Mouse (Mus musculus) kidney, adult 2 months (tissue): ENCODE measurements around the gene Adamts10. TPM values are rescaled to one million over a fixed set of nuclear protein-coding genes. Genes with fewer than 3 reads are reported as not detected.
A peak's percentile ranks its signal among the peaks of the same experiment; 100 is the strongest.

ENCODE experiments used
- DNase-seq: peaks from one replicate; pipeline ENCODE4 v3.0.0; 2021
- H3K27ac ChIP-seq: fragments of 200-500 bp; 2 replicates; pipeline ENCODE4 v1.5.1; 2012; ENCODE audit warnings: low read depth, low read length, control low read depth, inconsistent platforms; ENCODE audit not compliant: insufficient read depth
- H3K27me3 ChIP-seq: fragments of 200-500 bp; replicated peaks from 2 replicates; pipeline ENCODE4 v1.6.1; 2012; ENCODE audit warnings: mild to moderate bottlenecking, moderate library complexity, low read length, inconsistent platforms; ENCODE audit not compliant: control insufficient read depth, insufficient read depth
- H3K36me3 ChIP-seq: fragments of 200-500 bp; 2 replicates; pipeline ENCODE4 v1.6.1; 2012; ENCODE audit warnings: mild to moderate bottlenecking, moderate library complexity, low read length, inconsistent platforms; ENCODE audit not compliant: control insufficient read depth, insufficient read depth
- H3K4me1 ChIP-seq: fragments of 200-500 bp; 2 replicates; pipeline ENCODE4 v1.6.1; 2011; ENCODE audit warnings: low read length; ENCODE audit not compliant: control insufficient read depth, insufficient read depth
- H3K4me3 ChIP-seq: fragments of 200-500 bp; 2 replicates; pipeline ENCODE4 v1.5.1; 2011; ENCODE audit warnings: mild to moderate bottlenecking, low read depth, low read length, control low read depth; ENCODE audit not compliant: insufficient read depth
- CTCF ChIP-seq: fragments of 200-500 bp; conservative IDR thresholded peaks from 2 replicates; pipeline ENCODE4 v1.5.1; 2011; ENCODE audit warnings: low read depth, mild to moderate bottlenecking, control low read depth, low read length, moderate library complexity, mixed read lengths; ENCODE audit not compliant: insufficient read depth, insufficient read length
- POLR2A ChIP-seq: fragments of 200-500 bp; IDR thresholded peaks from one replicate; pipeline ENCODE4 v1.6.1; 2011; ENCODE audit warnings: low read depth, low read length, control low read depth
- WGBS: fragments of 180-500 bp; shearing (Covaris S2); methylation state at CpG from one replicate; pipeline ENCODE4 v1.1.7; 2018; 5-methylcytosine and 5-hydroxymethylcytosine counted together
- polyA plus RNA-seq: library from polyadenylated mRNA; depleted of rRNA; stranded (reverse); fragments of >200 nt; gene quantifications from 2 replicates; pipeline ENCODE4 v1.2.3, GENCODE M21; 2012

Gene Adamts10
- polyA plus RNA-seq, 1 experiment = 31.4 TPM

DNA sequence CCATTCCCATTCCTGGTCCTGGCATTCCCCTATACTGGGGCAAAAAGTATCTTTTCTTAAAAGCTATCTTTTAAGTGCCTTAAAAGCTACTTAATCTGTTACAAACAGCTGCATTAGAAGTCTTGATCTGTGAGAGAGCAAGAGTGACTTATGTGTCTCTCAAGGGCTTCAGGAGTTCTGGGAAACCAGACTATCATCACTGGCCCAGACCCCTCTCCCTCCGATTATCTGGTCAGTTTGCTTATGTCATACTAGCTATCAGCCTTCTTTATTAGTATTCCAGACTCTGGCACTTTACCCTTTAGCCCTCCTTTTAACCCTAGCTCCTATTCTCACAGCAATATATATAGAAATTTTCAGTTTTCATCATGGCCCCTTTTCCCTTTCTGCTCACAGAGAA, 25.1 kb upstream of the Adamts10 start:
- no peak overlapping the region for H3K27ac ChIP-seq
- H3K4me3 ChIP-seq = no peak overlapping the region
- TF ChIP-seq POLR2A (no peak), CTCF (no peak)
- DNase-seq = no peak
- no peaks in the 10 kb centered on the region for H3K27me3 ChIP-seq
- H3K4me1 ChIP-seq = no peaks in the 10 kb centered on the region
- H3K36me3 ChIP-seq = no peaks in the 10 kb centered on the region
- WGBS = 63% methylated on average over 1 of the region's 1 CpGs

DNA sequence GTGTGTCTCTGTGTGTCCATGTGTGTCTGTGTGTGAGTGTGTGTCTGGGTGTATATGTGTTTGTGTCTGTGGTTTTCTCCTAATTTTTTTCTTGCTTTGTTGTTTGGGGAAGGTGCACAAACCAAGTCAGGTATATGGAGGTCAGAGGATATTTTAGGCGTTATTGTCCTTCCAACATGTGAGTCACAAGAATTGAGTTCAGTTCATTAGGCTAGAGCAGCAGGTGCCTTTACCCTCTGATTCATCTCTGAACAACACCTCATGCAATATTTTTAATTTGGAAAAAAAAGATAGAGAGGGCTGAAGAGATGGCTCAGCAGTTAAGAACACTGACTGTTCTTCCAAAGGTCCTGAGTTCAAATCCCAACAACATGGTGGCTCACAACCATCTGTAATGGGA, 15.6 kb upstream of the Adamts10 start:
- Histone ChIP-seq H3K4me3 (no peak overlapping the region), H3K4me1 (no peaks in the 10 kb centered on the region), H3K27me3 (no peaks in the 10 kb centered on the region), H3K27ac (no peak overlapping the region), H3K36me3 (no peaks in the 10 kb centered on the region)
- no peak for TF ChIP-seq CTCF
- TF ChIP-seq POLR2A = no peak
- no peak for DNase-seq
- 86% methylated on average over 1 of the region's 1 CpGs for WGBS

DNA sequence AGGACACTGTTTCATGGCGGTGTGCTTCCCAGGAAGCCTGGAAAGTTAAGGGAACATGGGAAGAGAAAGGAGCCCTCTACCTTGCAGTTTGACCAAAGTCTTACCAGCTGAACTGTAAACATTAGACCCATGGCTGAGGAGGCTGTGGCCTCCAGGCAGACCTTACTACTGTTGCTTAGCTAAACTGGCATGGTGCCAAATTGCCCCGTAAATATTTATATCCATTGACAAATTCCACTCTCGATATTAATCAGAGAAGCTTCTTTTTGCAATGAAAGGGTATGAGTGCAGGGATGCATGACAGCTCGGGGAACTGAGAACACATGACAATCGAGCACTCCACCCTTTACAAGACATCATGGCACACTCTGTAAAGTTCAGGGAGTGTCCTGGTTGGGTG, 13.8 kb upstream of the Adamts10 start:
- WGBS = 61% methylated on average over 5 of the region's 5 CpGs
- no peak for DNase-seq
- no peak overlapping the region for H3K4me3 ChIP-seq
- H3K4me1 ChIP-seq = no peaks in the 10 kb centered on the region
- no peaks in the 10 kb centered on the region for H3K27me3 ChIP-seq
- H3K36me3 ChIP-seq = no peaks in the 10 kb centered on the region
- TF ChIP-seq CTCF (no peak), POLR2A (no peak)
- H3K27ac ChIP-seq = no peak overlapping the region

DNA sequence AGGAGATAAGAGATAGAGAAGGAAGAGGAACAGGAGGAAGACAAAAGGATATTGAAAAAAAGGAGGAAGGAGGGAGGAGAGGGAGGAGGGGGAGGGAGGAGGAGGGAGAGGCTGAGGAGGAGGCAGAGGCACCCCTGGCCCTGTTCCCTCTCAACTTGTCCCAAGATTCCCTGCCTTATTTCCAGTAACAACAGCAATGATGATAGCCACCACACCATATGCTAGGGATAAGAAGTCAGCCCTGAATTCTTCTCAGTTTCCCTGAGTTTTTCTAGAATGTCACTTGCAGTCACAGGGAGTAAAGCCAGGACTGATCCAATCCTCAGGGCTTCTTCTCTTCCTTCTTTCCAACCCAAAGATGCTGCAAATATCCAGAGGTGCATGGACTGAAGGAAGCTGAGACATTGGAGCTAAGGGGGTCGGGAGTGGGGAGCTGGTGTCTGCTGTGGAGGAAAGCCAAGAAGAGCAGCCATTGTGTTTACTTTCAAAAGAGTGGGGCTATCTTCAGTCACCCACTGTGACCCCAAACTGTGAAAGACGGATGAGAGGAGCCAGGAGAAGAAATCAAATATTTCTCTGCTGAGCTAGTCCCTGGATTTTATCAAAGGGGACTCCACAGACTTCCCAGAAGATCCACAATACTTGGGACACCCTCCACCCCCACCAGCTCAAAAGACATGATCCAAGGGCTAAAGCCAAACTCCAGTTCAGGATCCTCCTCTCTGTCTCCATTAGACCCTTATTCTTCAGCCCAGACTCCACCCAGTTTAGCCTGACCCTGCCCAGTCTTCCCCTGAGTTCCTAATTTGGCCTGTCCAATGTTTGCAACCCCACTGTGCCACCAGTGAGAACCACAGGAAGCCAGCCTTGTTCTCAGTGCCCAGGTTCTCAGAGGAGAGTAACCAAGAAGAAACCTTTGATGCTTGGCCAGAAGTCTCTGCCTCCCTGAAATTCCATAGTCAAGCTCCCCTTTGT, 11.3 kb upstream of the Adamts10 start:
- DNase-seq = no peak
- Histone ChIP-seq H3K4me1 (no peaks in the 10 kb centered on the region), H3K27ac (no peak overlapping the region), H3K27me3 (no peaks in the 10 kb centered on the region), H3K4me3 (no peak overlapping the region), H3K36me3 (no peaks in the 10 kb centered on the region)
- no peak for TF ChIP-seq POLR2A
- TF ChIP-seq CTCF = no peak
- WGBS = 38% methylated on average over 2 of the region's 2 CpGs

DNA sequence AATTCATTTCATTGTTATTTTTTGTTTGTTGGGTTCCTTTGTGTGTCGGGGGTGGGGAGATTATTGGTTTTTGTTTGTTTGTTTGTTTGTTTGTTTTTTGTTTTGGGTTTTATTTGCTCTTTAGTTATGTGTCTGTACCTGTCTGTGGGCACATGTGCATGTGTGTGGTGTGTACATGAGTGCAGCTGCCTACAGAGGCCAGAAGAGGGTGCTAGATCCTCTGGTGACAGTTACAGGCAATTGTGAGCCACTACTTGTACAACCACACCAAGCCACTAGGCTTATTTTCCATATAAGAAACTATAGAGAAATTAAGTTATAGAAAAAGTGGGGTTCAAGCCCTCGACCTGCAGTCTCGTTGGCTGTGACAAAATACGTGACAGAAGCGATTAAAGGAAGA, 10.1 kb upstream of the Adamts10 start:
- 84% methylated on average over 5 of the region's 5 CpGs for WGBS
- Histone ChIP-seq H3K4me1 (no peaks in the 10 kb centered on the region), H3K4me3 (no peak overlapping the region), H3K27me3 (no peaks in the 10 kb centered on the region), H3K36me3 (no peaks in the 10 kb centered on the region), H3K27ac (no peak overlapping the region)
- DNase-seq = no peak
- TF ChIP-seq CTCF (peak; percentile 27; the same call in 1 of the 2 replicates), POLR2A (no peak)

DNA sequence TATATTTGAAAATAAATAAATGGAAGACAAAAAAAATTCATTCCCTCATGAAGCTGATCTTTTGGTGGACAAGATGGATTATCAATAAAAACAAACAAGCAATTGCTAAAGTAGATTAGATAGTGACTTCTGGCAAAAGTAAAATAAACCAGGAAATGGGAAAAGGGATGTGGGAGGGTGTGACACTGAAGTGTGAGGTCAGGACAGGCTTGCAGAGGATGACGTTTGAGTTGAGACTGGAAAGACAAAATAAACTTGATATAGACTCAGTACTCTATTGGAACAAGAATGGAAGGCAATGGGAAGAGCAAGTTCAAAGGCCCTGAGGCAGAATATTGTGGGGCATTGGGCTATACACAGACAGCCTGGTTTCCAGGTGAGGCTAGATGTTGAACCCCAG, 3.6 kb upstream of the Adamts10 start:
- WGBS = 3% methylated on average over 1 of the region's 1 CpGs
- TF ChIP-seq POLR2A (no peak), CTCF (no peak)
- H3K4me3 ChIP-seq = no peak overlapping the region
- no peak overlapping the region for H3K27ac ChIP-seq
- H3K36me3 ChIP-seq = no peaks in the 10 kb centered on the region
- H3K4me1 ChIP-seq = no peaks in the 10 kb centered on the region
- DNase-seq = peak; percentile 8
- H3K27me3 ChIP-seq = no peaks in the 10 kb centered on the region

DNA sequence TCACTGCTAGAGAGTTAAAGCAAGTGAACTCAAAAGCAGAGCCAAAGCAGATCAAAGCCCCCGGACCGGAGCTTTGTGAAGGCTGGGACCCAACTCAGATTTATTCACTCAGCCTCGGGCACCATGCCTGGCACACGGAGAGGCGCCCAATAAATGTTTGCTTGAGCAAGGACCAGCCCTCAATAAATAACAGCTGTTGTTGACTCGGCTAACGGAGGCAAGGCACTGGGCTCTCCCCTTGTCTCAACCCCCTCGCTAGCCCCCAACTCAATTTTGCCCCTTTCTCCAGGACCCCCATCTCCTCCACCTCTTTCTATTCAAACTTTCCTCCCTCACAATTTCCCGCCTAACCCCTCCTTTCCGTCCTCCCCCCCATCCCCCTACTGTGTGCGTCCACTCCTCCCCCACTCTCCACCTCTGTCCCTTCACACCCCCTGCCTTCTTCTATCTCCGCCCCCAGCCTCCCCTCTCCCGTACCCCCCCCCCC, 530 bp upstream of the Adamts10 start:
- Histone ChIP-seq H3K36me3 (no peaks in the 10 kb centered on the region), H3K27me3 (no peaks in the 10 kb centered on the region), H3K27ac (no peak overlapping the region), H3K4me3 (peak overlapping the region; percentile 72), H3K4me1 (no peaks in the 10 kb centered on the region)
- WGBS = 11% methylated on average over 13 of the region's 13 CpGs
- peak; percentile 10 for DNase-seq
- TF ChIP-seq POLR2A = no peak
- TF ChIP-seq CTCF = no peak
